Mouse (Mus musculus): ENCODE results near the gene Map3k11.
A peak's percentile ranks its signal among the peaks of the same experiment; 100 is the strongest.

The Map3k11 gene

DNA sequence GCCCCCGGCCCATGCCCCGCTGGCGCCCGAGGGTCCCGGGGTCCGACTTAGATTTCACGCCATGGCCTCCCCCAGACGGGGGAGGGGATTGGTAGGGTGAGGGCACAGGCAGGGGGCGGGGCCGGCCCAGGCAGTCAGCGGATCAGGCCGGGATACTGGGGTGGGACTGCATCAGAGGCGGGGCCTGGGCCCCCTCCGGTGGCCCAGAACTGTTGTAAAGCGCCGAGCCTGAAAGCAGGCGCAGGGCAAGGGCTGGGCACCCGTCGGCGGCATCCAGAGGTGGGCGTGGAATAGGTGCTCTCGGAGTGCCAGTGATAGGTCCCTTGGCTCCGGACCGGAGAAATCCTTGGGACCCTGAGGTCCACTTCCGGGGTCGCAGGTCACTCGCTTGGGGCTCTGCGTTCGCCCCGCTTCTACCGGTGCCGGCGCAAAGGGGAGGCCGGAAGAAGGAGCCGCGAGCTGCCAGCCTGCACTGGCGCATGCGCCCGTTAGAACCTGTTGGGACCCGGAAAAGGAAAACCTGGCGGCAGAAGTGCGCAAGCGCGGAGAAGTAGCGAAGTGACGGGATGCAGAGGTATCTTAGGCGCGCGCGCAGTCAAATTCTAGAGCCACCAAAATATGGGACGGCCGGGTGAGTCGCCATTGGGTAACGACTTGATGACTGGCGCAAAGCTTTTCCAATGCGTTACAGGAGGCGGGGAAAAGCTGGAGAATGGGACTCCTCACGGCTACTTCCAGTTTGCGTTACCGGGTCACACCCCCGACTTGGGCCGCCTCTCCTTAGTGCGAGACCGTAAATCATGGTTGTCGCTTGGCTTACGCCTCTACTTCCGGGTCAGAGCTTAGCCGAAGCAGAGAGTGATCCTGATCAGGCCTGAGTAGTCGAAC is at the start of gene Map3k11, which contains the start of gene Pcnx3:
Map3k11 (plus strand) TSS at position 543 of the 888 bp plus-strand sequence.
Pcnx3 (minus strand) TSS at position 709 of the 888 bp plus-strand sequence.
- DNase-seq (ENCODE audit: low spot score), result peak; percentile 92

DNA sequence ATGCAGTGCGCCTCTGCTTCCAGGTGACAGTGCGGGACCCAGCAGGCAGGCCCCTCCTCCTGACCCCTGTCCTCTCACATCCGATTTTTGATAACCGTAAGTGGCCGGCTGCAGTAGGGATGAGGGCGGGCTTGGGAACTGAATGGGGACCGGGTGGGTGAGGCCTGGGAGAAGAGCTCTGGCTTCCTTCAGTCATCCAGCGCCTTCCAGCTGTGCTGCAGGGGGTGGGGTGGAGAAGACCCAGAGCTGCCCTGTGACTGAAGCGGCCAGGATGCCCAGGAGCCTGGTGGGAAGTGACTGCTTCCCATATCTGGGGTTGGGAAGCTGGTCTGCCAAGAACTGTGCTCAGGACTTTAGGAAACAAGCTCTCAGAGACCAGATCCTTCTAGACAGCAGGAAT is 48.2 kb upstream of the Map3k11 start:
- no peak for DNase-seq (ENCODE audit: low spot score)

DNA sequence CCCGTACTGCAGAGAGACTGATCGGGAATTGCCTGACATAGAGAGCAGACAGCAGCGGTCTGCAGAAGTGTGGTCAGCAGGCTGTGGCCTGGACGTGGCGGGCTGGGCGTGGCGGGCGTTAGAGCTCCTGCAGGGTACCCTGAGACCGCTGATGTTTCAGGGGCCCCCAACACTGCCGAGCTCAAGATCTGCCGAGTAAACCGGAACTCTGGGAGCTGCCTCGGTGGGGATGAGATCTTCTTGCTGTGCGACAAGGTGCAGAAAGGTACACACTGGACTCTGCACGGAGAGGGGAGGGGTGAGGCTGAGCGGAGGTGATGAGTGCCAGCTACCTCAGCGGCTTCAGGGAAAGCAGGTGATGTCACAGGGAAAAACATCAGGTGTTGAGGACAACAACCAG is 47.5 kb upstream of the Map3k11 start:
- no peak for DNase-seq (ENCODE audit: low spot score)

- DNase-seq (ENCODE audit: low spot score), result no peak
Measured at GRCm38 (mm10) chr19:5641641-5642040, 46.9 kb upstream of the Map3k11 start.

DNA sequence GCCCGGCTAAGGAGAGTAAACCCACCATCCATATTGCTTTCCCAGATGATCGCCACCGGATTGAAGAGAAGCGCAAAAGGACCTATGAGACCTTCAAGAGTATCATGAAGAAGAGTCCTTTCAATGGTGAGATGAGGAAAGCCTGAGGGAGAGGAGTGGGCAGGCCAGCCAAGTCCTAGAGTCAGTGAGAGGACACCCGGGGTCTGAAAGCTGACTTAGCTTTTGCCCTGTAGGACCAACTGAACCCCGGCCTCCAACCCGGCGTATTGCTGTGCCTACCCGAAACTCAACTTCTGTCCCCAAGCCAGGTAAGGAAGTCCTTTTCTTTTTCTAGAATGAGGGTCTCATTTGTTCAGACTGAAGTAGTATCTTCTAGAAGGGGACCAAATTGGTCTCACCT is 43.3 kb upstream of the Map3k11 start:
- DNase-seq (ENCODE audit: low spot score), result no peak

GRCm38 (mm10) chr19:5646731-5647330 is 41.7 kb upstream of the Map3k11 start:
- DNase-seq (ENCODE audit: low spot score), result no peak

GRCm38 (mm10) chr19:5647791-5648190 is 40.8 kb upstream of the Map3k11 start:
- no peak for DNase-seq (ENCODE audit: low spot score)

DNA sequence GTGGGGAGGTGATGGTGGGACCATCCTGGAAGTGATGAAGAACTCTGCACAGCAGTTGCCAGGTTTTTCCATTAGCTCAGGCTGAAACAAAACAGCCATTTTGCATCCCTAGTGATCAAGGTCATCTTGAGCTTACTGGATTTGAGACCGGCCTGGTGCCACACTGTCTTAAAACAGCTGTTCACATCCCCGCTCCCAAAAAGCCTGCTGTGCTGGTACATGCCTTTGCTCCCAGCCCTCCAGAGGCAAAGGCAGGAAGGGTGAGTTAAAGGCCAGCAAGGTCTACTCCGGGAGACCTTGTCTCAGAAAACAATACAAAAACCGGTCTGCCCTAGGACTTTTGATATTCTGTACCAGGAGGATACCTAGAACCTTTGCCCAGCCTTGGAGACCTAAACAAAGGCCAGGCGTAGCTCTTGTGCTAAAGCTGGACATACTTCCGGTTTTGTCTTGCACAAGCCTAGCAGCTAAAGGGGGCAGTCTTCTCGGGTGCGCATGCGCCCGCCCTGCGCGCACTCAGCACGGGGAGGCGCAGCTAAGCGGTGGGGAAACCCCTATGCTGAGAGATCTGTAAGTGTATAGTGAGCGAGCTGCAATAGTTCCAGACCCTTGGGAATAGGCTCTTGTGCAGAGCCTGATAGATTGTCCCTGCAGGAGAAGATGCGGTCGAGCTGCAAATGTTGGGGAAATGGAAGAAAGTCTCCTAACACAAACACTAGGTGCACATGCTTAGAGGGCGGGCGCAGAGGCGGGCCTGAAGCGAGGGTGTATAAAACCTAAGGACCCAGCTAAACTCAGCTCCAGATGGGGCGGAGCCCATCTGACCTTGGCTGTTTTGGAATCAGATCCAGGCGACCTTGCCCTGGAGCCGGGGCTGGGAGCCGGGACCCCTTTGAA is 39.9 kb upstream of the Map3k11 start:
- peak; percentile 71 for DNase-seq (ENCODE audit: low spot score)

DNA sequence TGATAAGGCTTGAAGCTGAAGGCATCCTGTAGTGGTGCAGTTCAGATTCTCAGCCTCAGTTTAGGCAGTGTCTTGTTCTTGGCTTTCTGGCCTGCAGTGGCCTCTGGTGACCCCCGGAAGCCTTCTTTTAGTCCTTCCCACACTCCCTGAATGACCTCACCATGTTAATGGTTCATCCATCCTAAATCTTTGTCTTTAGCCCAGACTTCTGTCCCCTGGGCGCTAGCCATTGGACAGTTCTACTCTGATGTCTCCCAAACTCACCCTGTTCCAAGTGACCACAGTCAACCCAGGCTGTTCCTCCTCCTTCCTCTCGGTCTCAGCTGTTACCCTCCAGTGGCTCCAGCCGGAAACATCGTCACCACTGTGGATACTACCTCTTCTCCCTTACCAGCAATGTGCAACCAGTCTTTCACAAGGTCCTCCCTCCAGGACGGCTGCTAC is 39.2 kb upstream of the Map3k11 start:
- DNase-seq (ENCODE audit: low spot score), result no peak

- no peak for DNase-seq (ENCODE audit: low spot score)
Measured at GRCm38 (mm10) chr19:5651502-5652274, 36.9 kb upstream of the Map3k11 start.

DNA sequence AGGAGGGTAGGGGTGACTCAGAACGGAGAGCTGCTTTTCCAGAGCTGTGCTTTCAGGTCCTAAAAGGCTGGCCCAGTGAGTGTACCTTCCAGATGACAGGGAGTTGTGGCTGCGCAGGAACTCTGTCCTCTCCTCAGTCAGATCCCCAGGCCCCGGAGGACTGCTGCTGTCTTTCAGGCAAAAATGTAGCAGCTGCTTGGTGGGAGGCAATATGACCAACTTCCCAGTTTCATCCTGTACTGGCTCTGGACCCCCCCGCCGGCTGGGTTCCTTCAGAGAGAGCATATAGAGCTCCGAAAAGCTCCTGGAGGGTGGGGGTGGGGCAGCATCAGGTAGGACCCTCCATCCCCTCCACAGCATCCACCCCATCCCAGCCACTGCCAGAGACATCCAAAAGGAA is 36.0 kb upstream of the Map3k11 start:
- DNase-seq (ENCODE audit: low spot score), result no peak

DNA sequence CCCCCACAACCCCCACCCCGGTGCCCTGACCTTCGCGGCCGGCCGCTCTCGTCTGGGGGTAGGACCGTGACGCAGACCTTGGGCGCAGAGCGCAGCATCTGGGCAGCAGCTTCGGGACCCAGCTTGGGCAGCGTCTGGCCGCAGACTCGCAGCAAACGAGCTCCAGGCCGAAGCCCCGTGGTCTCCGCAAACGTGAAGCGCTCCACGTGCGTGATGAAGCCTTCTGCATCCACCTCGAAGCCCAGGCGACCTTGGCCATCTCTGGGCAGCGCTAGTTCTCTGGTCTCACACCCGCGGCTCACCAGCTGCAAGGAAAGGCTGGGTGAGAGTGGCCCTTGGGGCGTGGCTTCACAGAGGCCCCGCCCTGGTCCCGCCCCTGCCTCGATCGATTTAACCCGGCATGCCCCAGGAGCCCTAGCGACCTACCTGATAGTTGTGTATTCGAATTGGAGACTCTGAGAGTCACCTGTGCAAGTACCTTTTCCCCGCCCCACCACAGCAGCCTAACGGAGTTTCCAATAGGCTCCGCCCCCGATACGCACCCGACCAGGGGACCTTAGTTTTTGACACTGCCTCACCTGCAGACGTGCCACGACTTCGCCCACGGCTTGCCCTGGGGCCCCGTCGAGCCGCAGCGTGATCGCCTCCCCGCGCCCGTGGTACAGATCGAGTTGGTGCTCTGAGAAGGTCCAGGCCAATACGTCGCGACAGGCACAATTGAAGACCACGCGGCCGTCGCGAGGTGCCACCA is 34.4 kb upstream of the Map3k11 start:
- no peak for DNase-seq (ENCODE audit: low spot score)

GRCm38 (mm10) chr19:5654720-5655298 is 33.7 kb upstream of the Map3k11 start:
- no peak for DNase-seq (ENCODE audit: low spot score)

DNA sequence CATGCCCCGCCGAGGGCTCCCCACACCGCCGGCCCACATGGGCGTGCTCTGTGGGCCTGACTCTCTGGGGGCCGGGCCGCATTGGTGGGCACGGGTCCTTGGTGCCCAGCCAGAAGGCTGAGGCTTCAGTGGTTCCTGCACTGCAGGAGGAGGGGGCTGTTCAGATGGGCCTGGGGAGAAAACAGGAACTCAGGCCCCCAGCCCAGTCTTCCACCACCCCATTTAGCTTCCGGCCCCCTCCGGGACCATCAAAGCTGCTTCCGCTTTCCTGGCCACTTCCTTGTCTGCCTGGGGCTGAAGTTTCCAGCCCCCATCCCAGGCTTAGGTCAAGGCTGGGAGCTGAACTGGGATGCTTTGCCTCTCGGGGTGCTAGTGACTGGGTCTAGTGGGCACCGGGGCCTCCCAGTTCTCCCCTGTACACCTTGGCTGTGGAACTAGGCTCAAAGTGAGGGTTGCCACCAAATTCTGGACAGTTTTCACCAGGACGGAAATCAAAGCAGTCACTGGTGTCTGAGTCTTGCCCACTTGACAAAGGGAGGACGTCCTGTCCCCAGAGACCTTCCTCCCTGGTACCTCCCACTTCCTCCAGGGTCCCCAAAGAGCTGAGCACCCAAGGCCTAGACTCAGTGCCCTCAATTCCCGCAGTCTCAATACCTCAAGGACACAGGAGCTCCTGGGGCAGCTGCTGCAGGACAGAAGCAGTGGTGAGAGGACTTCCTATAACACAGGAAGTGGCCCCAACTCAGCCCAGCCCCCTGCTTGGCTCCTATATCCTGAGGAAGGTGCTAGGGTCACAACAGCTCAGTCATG is 27.4 kb upstream of the Map3k11 start:
- no peak for DNase-seq (ENCODE audit: low spot score)

GRCm38 (mm10) chr19:5662310-5662709 is 26.2 kb upstream of the Map3k11 start:
- DNase-seq (ENCODE audit: low spot score), result no peak

DNA sequence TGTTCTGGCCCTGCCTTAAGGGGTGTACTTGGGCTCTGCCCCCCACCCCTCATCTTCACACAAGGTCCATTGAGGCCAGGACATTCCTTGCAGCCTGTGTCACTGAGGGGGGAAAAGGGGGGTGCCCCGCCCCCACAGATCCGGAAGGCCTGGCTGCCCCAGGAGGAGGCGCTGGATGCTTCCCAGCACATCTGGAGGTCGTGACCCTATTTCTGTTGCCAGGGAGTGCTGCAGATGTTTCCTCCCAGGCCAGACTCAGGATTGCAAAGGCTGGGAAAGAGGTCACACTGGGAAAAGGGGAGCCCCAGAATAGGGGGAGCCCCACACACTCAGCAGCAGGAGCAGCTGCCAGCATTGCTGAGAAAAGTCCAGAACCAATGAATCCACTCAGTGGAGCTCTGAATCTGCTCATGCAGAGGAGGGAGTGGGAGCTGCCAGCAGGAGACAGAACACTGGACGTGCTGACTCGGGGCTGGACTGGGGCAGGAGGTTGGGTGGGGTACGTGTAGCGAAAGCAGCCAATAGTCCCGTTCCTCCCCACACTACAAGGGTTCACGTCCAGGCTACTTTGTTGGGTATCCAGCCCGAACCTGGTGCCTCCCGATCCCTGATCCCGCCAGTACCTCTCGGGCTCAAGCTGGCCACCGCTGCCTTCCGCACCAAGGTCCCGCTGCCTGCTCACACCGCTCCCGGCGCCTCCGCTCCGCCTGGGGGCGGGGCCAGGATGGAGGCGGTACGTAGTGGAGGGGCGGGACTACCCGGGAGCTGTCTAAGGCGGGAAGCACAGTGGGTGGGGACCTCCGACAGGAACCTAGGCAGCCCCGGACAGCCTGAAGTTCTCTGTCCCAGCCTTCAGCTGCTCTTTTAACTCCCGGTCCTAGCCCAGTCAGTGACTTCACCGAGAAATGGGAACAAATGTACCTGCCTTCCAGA is 25.3 kb upstream of the Map3k11 start, which contains the start of gene Sipa1:
Sipa1 (minus strand) TSS at position 727 of the 933 bp plus-strand sequence.
- DNase-seq (ENCODE audit: low spot score), result peak; percentile 93

GRCm38 (mm10) chr19:5664669-5665257 is 23.8 kb upstream of the Map3k11 start:
- no peak for DNase-seq (ENCODE audit: low spot score)

- DNase-seq (ENCODE audit: low spot score), result no peak
Measured at GRCm38 (mm10) chr19:5665465-5665864, 23.1 kb upstream of the Map3k11 start.
